Mouse (Mus musculus): ENCODE measurements around the gene Kcnma1.

The Kcnma1 gene

GRCm38 (mm10) chr14:23485802-23486500, 528.3 kb downstream of the Kcnma1 start:
- intact Hi-C loops (cut with DNase I), result no loop called here

DNA sequence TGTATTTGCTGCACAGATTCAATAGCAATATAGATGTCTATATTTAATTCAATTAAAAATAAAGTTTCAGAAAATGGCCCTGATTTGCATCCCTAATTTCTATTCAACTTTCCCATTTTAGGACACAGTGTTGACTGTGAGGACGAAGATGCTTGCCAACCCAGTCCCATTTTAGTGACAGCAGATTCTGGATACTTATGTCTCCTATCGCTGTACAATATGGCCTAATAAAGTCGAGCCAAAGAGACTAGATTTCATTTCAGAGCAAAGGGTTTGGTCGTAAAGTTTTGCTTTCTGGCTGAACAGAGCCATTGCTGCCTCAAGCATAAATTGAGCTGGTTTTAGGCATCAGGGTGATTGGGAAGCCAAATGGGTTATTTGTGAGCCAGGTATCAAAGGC, 539.2 kb downstream of the Kcnma1 start:
- intact Hi-C loops (cut with DNase I), result no loop called here

DNA sequence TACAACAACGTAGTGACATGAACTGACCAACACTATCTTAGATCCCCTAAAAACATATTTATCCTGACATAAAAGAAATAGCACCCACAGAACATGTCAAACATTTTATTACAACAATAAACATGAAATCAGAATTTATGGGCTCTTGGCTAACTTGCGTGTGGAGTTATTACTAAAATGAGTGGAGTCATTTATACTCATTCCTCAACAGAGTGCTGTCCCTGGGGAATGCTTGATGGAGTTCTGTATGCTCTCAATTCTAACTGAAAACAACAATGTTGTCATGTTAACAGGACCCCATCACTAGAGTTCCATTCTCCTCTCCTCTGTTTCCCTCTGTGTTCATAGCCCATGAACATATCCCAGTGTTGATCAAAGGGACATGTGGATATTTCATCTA, 544.2 kb downstream of the Kcnma1 start:
- intact Hi-C loops (cut with DNase I), result no loop called here

- intact Hi-C loops (cut with DNase I), result no loop called here
Measured at GRCm38 (mm10) chr14:23465135-23465534, 549.2 kb downstream of the Kcnma1 start.

DNA sequence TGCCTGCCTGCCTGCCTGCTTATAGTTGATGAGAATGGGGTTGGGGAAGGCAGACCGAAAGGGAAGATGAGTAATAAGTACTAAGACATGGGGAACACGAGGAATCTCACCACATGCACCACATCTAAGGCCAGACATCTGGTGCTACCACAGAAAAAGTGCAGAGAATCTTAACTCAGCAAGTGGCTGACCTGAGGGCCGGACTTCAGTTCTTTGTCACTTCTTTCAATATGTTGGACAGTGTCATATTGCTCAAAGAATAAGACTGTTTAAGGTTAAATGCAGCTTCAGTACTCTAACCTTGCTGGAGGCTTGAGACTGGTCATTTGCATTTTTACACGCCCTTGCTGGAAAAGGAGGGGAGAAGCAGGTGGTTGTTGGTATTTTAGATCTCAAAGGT, 555.7 kb downstream of the Kcnma1 start:
- intact Hi-C loops (cut with DNase I), result no loop called here

- intact Hi-C loops (cut with DNase I), result no loop called here
Measured at GRCm38 (mm10) chr14:23451681-23452080, 562.6 kb downstream of the Kcnma1 start.

- intact Hi-C loops (cut with DNase I), result no loop called here
Measured at GRCm38 (mm10) chr14:23437467-23437866, 576.8 kb downstream of the Kcnma1 start.

- intact Hi-C loops (cut with DNase I), result no loop called here
Measured at GRCm38 (mm10) chr14:23435861-23436260, 578.4 kb downstream of the Kcnma1 start.

DNA sequence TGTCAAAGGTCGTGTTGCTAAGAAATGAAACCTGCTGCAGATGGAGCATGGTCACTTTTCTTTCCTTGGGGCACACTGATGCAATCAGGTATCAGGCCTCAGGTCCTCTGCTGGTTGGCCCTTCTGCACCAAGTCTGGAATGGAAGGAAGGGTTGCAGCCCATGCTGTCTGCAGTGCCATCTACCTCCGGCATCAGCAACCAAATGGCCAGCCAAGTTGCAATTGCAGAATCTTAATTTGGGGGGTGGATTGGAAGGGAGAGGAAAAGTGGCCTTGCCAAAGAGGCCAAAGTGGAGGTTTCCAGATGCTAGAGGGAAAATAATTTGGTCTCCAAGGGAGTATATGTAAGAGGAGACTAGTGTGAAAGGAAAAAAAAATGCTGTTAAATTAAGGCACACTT, 584.3 kb downstream of the Kcnma1 start:
- intact Hi-C loops (cut with DNase I), result loop anchor here (5.0 kb wide), 1 partner anchor 102 kb away; no protein-coding TSS in a partner anchor

- intact Hi-C loops (cut with DNase I), result no loop called here
Measured at GRCm38 (mm10) chr14:23429043-23429442, 585.2 kb downstream of the Kcnma1 start.

DNA sequence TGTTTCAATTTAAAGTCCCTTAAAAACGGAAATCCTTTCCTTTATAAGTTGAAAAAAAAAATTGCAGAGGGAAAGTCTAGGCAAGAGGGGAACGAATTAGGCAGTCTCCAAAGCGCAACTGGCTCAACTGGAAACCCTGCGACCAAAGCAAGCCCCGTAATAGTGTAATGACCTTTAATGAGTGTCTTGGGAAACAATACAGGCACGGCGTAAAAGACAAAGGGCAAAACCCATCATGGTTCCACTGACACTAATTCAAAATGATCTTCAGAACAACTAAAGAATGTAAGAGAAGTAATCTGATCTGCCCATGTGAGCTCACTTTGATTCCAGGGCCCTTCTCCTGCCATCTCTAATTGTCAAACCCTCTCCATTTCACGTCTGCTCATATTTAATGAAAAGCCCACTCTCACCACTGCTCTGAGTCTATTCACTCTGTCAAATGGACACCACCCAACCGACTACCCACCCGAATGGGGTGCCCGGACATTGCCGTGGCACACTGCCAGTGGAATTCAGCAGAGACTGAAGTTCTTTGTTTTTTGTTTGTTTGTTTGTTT, 591.7 kb downstream of the Kcnma1 start:
- intact Hi-C loops (cut with DNase I), result no loop called here

DNA sequence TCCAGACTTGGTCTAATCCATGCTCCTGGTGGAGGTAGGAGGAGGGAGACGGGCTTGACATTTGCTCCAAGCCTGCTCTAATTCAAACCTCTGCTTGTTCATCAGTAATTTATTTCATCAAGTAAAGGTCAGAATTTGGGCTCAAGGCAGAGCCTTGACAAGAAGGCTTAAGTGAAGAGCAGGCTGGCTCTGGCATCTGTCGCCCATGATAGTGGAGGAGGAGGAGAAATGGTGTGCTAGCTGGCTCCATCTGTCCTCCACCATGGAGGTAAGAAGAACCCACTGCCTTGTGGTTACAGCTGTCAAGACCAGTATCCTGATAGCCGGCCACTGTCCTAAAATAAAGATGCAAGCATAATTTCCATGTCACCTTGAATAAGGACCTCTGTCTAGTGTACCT, 595.3 kb downstream of the Kcnma1 start:
- intact Hi-C loops (cut with DNase I), result no loop called here

DNA sequence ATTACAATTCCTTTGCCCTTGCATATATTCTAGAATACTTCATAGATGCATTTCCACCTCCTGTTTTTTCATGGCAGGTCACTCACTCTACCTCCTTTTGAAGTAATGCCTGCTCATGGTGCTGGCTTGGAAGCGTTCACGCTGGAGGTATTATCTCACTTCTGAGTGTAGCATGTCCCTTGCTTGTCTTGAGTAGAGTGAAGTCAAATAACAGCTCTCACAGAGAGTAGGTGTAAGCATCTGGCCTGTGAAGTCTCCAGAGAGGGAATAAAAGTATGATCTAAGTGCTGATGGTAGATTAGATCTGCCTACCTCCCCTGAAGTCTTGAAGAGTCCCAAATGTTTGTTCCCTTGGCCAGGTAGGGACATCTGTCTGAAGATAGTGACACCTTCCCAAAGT, 607.2 kb downstream of the Kcnma1 start:
- intact Hi-C loops (cut with DNase I), result loop anchor here (10.0 kb wide), 2 partner anchors 362 to 1442 kb away; no protein-coding TSS in a partner anchor

DNA sequence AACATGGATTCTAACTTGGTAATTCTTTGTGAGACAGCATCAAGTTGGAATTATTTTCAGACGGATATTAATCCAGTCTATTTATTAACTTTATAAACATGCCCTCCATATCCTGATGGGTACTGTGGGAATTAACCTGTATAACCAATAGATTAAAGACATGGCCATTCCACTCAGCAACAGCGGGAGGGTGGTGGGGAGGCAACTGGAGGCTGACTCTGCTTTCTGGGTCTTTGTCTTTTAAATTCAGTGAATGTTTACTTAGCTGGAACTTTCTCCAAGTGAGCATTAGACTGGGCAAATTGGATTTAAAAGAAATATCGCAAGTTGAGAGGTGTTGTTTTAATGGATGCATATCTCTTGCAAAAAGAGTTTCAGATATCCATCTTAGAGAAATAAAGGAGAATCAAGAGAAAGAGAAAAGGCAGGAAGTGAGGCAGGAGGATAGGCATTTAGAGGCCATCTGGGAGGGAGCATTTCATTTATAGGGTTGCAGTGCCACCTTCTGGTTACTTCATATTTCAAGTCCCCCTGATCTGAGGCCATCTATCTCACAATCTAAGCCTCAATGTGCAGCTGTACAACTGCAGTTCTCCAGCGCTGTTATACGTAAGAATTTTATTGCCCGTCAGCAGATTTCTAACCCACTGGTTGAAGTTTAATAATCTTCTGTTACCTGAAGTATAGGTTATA, 613.4 kb downstream of the Kcnma1 start:
- intact Hi-C loops (cut with DNase I), result loop anchor here (10.0 kb wide), 2 partner anchors 356 to 1436 kb away; no protein-coding TSS in a partner anchor

DNA sequence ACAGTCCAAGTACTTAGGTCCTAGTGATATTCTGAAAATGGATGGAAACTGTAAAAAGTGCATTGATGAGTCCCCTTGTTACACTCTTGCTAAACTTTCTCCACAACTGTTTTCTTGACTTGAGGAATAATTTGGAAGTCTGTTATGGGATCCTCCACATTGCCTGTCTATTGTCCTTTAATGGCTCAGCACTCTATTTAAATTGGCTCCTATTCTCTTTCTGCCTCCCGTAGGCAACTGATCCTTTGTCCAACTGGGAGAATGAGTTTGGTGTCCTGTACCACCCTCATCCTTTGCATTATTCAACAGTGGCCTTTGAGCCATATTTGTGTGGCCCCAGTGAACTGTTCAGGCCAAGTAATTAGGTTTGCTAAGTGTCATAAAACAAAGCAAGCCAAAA, 616.6 kb downstream of the Kcnma1 start:
- intact Hi-C loops (cut with DNase I), result no loop called here

- intact Hi-C loops (cut with DNase I), result no loop called here
Measured at GRCm38 (mm10) chr14:23391566-23391965, 622.7 kb downstream of the Kcnma1 start.

- intact Hi-C loops (cut with DNase I), result no loop called here
Measured at GRCm38 (mm10) chr14:23390768-23391167, 623.5 kb downstream of the Kcnma1 start.

GRCm38 (mm10) chr14:23390161-23390560, 624.1 kb downstream of the Kcnma1 start:
- intact Hi-C loops (cut with DNase I), result no loop called here

- intact Hi-C loops (cut with DNase I), result no loop called here
Measured at GRCm38 (mm10) chr14:23386786-23387185, 627.5 kb downstream of the Kcnma1 start.

- intact Hi-C loops (cut with DNase I), result no loop called here
Measured at GRCm38 (mm10) chr14:23385776-23386608, 628.3 kb downstream of the Kcnma1 start.

GRCm38 (mm10) chr14:23378351-23379087, 635.8 kb downstream of the Kcnma1 start:
- intact Hi-C loops (cut with DNase I), result no loop called here

Measured in adrenal gland (tissue).